Mouse (Mus musculus): ENCODE measurements around the gene Gm10842. TPM values are rescaled to one million over a fixed set of nuclear protein-coding genes. Genes with fewer than 3 reads are reported as not detected.

Gene Gm10842
- polyA plus RNA-seq, 1 experiment from 2014 or later = not detected

DNA sequence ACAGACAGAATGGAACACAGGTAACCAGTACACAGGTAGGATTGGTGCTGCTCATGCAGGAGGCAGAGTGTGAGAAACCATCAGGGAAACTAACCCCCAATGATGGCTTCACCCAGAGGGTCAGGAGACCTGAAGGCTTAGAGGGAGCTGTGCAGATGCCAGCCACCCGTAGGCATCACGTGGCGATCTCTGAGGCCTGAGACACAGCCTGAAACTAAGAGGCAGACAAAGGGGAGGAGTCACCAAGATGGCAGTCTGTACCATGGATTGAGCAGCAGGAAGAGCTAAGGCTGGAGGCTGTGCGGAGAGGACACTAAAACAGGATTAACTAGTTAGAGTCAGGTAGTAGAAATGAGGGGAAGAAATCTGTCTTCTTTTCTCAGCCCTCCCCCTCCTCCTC is 4.0 kb downstream of the Gm10842 start:
- TF ChIP-seq CTCF (IDR thresholded peaks at IDR 0.05; ENCODE audit: low read depth) = no peak
- 60% methylated on average over 4 of the region's 4 CpGs for WGBS
- no peak for ATAC-seq

DNA sequence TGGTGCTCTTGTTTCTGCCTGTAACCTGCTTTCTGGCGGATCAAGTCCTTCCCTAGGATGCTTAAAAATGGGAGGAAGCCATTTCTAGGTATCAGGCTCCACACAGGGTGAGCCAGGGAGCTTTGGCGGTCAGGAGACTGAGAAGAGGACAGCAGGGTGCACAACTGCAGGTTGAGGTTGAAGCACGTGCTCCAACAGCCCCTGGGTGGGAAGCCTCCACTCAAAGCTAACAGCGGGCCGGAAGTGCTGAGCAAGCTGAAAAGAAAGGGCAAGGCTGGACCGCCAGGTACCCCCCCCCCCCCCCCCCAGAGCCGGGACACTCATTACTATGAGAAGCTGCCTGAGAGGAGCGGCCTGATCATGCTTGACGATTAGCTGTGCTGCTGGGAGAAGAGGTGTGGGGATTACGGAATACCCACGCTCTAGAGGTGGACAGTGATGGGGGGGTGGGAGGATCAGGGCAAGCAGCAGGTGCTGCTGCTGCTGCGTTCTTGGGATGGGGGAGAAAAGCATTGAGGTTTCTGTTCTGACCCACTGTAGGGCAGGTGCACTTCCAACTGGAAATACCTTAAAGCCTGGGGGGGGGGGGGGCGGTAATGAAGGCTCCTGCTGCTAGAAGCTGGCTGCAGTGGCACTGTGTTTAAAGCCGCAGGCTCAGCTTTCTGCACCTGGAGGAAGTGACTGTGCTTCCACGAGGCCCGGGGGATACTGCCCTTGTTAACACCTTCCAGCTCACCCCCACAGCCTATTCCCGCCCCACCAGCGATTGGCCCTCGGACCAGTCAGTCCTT is 4.7 kb downstream of the Gm10842 start:
- Histone ChIP-seq H3K27me3 (replicated peaks; ENCODE audit: control insufficient read depth, insufficient read depth, low read length) (no peaks in the 10 kb centered on the region), H3K36me3 (ENCODE audit: control insufficient read depth, insufficient read depth) (no peaks in the 10 kb centered on the region), H3K4me3 (ENCODE audit: low read depth, low read length) (no peak overlapping the region), H3K4me2 (replicated peaks; ENCODE audit: low read depth) (no peak overlapping the region), H3K27ac (ENCODE audit: low read depth, low read length) (no peak overlapping the region), H3K4me1 (replicated peaks; ENCODE audit: control insufficient read depth, insufficient read depth, low read length) (no peaks in the 10 kb centered on the region), H3K9ac (ENCODE audit: low read depth, low read length) (no peak overlapping the region), H3K9me3 (ENCODE audit: control insufficient read depth) (no peaks in the 10 kb centered on the region)
- ATAC-seq = no peak
- no peak for TF ChIP-seq CTCF (IDR thresholded peaks at IDR 0.05; ENCODE audit: low read depth)
- 29% methylated on average over 17 of the region's 19 CpGs for WGBS

More for the DNA sequence above, 4.0 kb downstream of the Gm10842 start:
- H3K4me3 ChIP-seq (ENCODE audit: low read depth, low read length) = no peak overlapping the region
- no peaks in the 10 kb centered on the region for H3K9me3 ChIP-seq (ENCODE audit: control insufficient read depth)
- no peak overlapping the region for H3K9ac ChIP-seq (ENCODE audit: low read depth, low read length)
- no peaks in the 10 kb centered on the region for H3K36me3 ChIP-seq (ENCODE audit: control insufficient read depth, insufficient read depth)
- no peaks in the 10 kb centered on the region for H3K27me3 ChIP-seq (replicated peaks; ENCODE audit: control insufficient read depth, insufficient read depth, low read length)
- H3K4me1 ChIP-seq (replicated peaks; ENCODE audit: control insufficient read depth, insufficient read depth, low read length) = no peaks in the 10 kb centered on the region
- no peak overlapping the region for H3K4me2 ChIP-seq (replicated peaks; ENCODE audit: low read depth)
- H3K27ac ChIP-seq (ENCODE audit: low read depth, low read length) = no peak overlapping the region

DNA sequence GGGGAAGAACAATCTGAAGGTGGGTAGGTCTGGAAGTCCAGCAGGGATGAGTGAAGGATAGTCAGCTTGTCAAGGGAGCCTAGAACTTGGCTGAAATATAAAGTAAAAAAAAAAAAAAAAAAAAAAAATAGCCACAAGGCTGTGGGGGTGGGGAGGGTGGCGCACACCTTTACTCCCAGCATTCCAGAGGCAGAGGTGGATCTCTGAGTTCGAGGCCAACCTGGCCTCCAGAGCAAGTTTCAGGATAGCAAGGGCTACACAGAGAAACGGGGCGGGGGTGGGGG is 5.3 kb downstream of the Gm10842 start:
- no peak overlapping the region for H3K27ac ChIP-seq (ENCODE audit: low read depth, low read length)
- H3K9me3 ChIP-seq (ENCODE audit: control insufficient read depth) = no peaks in the 10 kb centered on the region
- H3K27me3 ChIP-seq (replicated peaks; ENCODE audit: control insufficient read depth, insufficient read depth, low read length) = no peaks in the 10 kb centered on the region
- no peaks in the 10 kb centered on the region for H3K36me3 ChIP-seq (ENCODE audit: control insufficient read depth, insufficient read depth)
- H3K4me3 ChIP-seq (ENCODE audit: low read depth, low read length) = no peak overlapping the region
- no peak overlapping the region for H3K9ac ChIP-seq (ENCODE audit: low read depth, low read length)
- ATAC-seq = no peak
- WGBS = 62% methylated on average over 3 of the region's 4 CpGs
- no peaks in the 10 kb centered on the region for H3K4me1 ChIP-seq (replicated peaks; ENCODE audit: control insufficient read depth, insufficient read depth, low read length)
- H3K4me2 ChIP-seq (replicated peaks; ENCODE audit: low read depth) = no peak overlapping the region
- no peak for TF ChIP-seq CTCF (IDR thresholded peaks at IDR 0.05; ENCODE audit: low read depth)

DNA sequence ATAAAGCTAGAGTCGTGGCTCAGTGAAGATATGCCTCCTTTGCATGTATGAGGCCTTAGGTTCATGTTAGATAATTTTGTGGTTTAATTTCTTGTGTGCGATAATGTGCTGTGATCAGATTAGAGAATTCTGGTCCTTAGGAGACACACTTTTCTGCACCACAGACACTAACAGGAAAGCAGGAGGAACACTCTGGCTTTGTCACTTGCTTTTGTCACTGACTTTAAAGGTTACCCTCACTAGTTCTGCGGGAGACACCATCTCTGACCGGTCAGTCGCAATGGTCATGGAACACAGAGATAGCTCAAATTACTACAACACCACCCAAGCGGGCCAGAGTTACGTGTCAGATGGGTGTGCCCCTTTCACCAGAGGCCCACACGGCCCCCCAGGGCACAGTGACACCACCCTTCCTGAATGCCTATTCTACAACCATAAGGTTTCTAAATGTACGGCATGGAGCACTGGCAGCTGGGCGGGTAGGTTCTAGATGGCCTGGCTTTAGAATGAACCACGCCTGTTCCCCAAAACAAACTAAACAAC is 5.7 kb downstream of the Gm10842 start:
- Histone ChIP-seq H3K9ac (ENCODE audit: low read depth, low read length) (no peak overlapping the region), H3K4me2 (replicated peaks; ENCODE audit: low read depth) (no peak overlapping the region), H3K27ac (ENCODE audit: low read depth, low read length) (no peak overlapping the region), H3K4me3 (ENCODE audit: low read depth, low read length) (no peak overlapping the region), H3K4me1 (replicated peaks; ENCODE audit: control insufficient read depth, insufficient read depth, low read length) (no peaks in the 10 kb centered on the region), H3K36me3 (ENCODE audit: control insufficient read depth, insufficient read depth) (no peaks in the 10 kb centered on the region), H3K9me3 (ENCODE audit: control insufficient read depth) (no peaks in the 10 kb centered on the region), H3K27me3 (replicated peaks; ENCODE audit: control insufficient read depth, insufficient read depth, low read length) (no peaks in the 10 kb centered on the region)
- TF ChIP-seq CTCF (IDR thresholded peaks at IDR 0.05; ENCODE audit: low read depth) = no peak
- 76% methylated on average over 11 of the region's 11 CpGs for WGBS
- no peak for ATAC-seq

DNA sequence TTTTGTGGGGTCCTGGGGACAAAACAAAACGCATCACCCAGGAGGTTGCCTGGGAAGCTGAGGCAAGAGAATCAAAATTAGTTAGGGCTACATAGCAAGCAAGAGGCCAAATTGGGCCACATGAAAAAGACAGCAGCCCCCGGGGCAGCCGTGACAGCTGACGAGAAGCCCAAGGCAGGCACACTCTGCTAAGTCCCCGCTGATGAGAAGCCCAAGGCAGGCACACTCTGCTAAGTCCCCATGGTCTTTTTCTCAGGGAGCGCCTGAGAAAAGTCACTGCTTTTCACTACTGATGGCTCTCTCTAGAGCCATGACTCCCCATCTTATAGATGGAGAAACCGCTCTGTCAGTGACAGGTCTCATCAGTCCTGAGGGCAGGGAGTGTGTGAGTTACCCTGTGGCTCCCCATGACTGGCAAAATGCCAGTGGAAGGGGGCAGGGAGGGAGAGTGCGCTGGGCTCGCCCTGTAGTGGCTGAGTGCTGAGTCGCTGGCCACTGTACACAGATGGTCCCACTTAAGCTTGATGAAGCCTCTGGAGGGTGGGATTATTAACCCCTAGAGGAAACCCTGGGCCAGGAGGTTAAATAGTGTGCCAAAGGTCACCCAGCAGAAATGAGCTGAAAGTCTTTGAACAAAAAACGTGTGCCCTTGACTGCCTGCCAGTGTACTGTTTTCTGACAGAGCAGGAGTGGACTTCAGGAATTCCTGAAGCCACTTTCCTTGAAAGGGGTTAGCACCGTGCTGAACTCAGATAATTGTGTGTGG is 6.6 kb downstream of the Gm10842 start:
- 36% methylated on average over 12 of the region's 12 CpGs for WGBS
- ATAC-seq = peak; percentile 50
- Histone ChIP-seq H3K4me1 (replicated peaks; ENCODE audit: control insufficient read depth, insufficient read depth, low read length) (no peaks in the 10 kb centered on the region), H3K27ac (ENCODE audit: low read depth, low read length) (no peak overlapping the region), H3K9me3 (ENCODE audit: control insufficient read depth) (no peaks in the 10 kb centered on the region), H3K9ac (ENCODE audit: low read depth, low read length) (no peak overlapping the region), H3K27me3 (replicated peaks; ENCODE audit: control insufficient read depth, insufficient read depth, low read length) (no peaks in the 10 kb centered on the region), H3K36me3 (ENCODE audit: control insufficient read depth, insufficient read depth) (no peaks in the 10 kb centered on the region), H3K4me3 (ENCODE audit: low read depth, low read length) (no peak overlapping the region), H3K4me2 (replicated peaks; ENCODE audit: low read depth) (no peak overlapping the region)
- TF ChIP-seq CTCF (IDR thresholded peaks at IDR 0.05; ENCODE audit: low read depth) = no peak

- no peak overlapping the region for H3K4me2 ChIP-seq (replicated peaks; ENCODE audit: low read depth)
- peak; percentile 58 for ATAC-seq
- WGBS = 39% methylated on average over 4 of the region's 4 CpGs
- no peak overlapping the region for H3K4me3 ChIP-seq (ENCODE audit: low read depth, low read length)
- H3K36me3 ChIP-seq (ENCODE audit: control insufficient read depth, insufficient read depth) = no peaks in the 10 kb centered on the region
- H3K27me3 ChIP-seq (replicated peaks; ENCODE audit: control insufficient read depth, insufficient read depth, low read length) = no peaks in the 10 kb centered on the region
- H3K4me1 ChIP-seq (replicated peaks; ENCODE audit: control insufficient read depth, insufficient read depth, low read length) = no peaks in the 10 kb centered on the region
- no peaks in the 10 kb centered on the region for H3K9me3 ChIP-seq (ENCODE audit: control insufficient read depth)
- no peak for TF ChIP-seq CTCF (IDR thresholded peaks at IDR 0.05; ENCODE audit: low read depth)
- H3K9ac ChIP-seq (ENCODE audit: low read depth, low read length) = no peak overlapping the region
- H3K27ac ChIP-seq (ENCODE audit: low read depth, low read length) = no peak overlapping the region
Measured at GRCm38 (mm10) chr11:105155915-105156314, 9.2 kb downstream of the Gm10842 start.
